Mouse (Mus musculus): Measurements from ENCODE around the gene Timp2. TPM values are rescaled to one million over a fixed set of nuclear protein-coding genes. Genes with fewer than 3 reads are reported as not detected.

Timp2 gene
- 72.6 and 75.5 TPM in 2 replicates for polyA plus RNA-seq (2015; fragmentation: Nextera tagmentation; extraction: Ambion mirVana)

GRCm38 (mm10) chr11:118355640-118356039 lies at the start of gene Timp2:
Timp2 (minus strand) TSS chr11:118355740.

GRCm38 (mm10) chr11:118401760-118402280 lies 46.3 kb upstream of the Timp2 start, which contains the start of gene Lgals3bp:
Lgals3bp (minus strand) TSS chr11:118402092.

GRCm38 (mm10) chr11:118342400-118342981 lies 13.0 kb downstream of the Timp2 start, which contains the start of gene Cep295nl:
Cep295nl (minus strand) TSS chr11:118342500.

GRCm38 (mm10) chr11:118289999-118290889 lies 65.3 kb downstream of the Timp2 start, which contains the start of gene Usp36:
Usp36 (minus strand) TSS chr11:118290244.

Other genes with a start within 250 kb of the Timp2 start
- 0.04 and 0.05 TPM in 2 replicates for gene Dnah17, start 225.1 kb downstream of the Timp2 start, polyA plus RNA-seq (2015; fragmentation: Nextera tagmentation; extraction: Ambion mirVana)
- gene Cyth1, start 107.1 kb downstream of the Timp2 start, polyA plus RNA-seq (2015; fragmentation: Nextera tagmentation; extraction: Ambion mirVana): 13.7 and 15.5 TPM in 2 replicates
- gene Usp36, start 65.5 kb downstream of the Timp2 start, polyA plus RNA-seq (2015; fragmentation: Nextera tagmentation; extraction: Ambion mirVana): 8.5 and 9.1 TPM in 2 replicates
- gene Cep295nl, start 13.2 kb downstream of the Timp2 start, polyA plus RNA-seq (2015; fragmentation: Nextera tagmentation; extraction: Ambion mirVana): 0.46 and 0.48 TPM in 2 replicates
- 29.7 and 36.1 TPM in 2 replicates for gene Lgals3bp, start 46.4 kb upstream of the Timp2 start, polyA plus RNA-seq (2015; fragmentation: Nextera tagmentation; extraction: Ambion mirVana)
- 11.2 and 13.1 TPM in 2 replicates for gene Cant1, start 63.3 kb upstream of the Timp2 start, polyA plus RNA-seq (2015; fragmentation: Nextera tagmentation; extraction: Ambion mirVana)
- gene C1qtnf1, start 72.5 kb upstream of the Timp2 start, polyA plus RNA-seq (2015; fragmentation: Nextera tagmentation; extraction: Ambion mirVana): 7.6 and 10.2 TPM in 2 replicates
- gene Engase, start 121.1 kb upstream of the Timp2 start, polyA plus RNA-seq (2015; fragmentation: Nextera tagmentation; extraction: Ambion mirVana): 4.2 and 5.3 TPM in 2 replicates